Mouse (Mus musculus) brain, embryonic 18.5 days (tissue): Measurements from ENCODE around the gene Abca9.
A peak's percentile ranks its signal among the peaks of the same experiment; 100 is the strongest.

ENCODE experiments used
- DNase-seq: peaks from one replicate; pipeline ENCODE4 v3.0.0-alpha.2; 2012; ENCODE audit warnings: low read depth, low spot score

Gene Abca9

GRCm38 (mm10) chr11:110167459-110168251 is at the start of gene Abca9:
Abca9 (minus strand) TSS chr11:110168196.
- DNase-seq = no peak

GRCm38 (mm10) chr11:110217118-110217517 is 49.1 kb upstream of the Abca9 start:
- peak; percentile 1 for DNase-seq

GRCm38 (mm10) chr11:110203930-110204329 is 35.9 kb upstream of the Abca9 start:
- no peak for DNase-seq

- no peak for DNase-seq
These were observed 30.9 kb upstream of the Abca9 start for GRCm38 (mm10) chr11:110198882-110199281.

GRCm38 (mm10) chr11:110196561-110197306 is 28.7 kb upstream of the Abca9 start:
- no peak for DNase-seq

GRCm38 (mm10) chr11:110195310-110195709 is 27.3 kb upstream of the Abca9 start:
- DNase-seq = no peak

- no peak for DNase-seq
These were observed 3.2 kb upstream of the Abca9 start for GRCm38 (mm10) chr11:110171212-110171611.

- DNase-seq = no peak
These were observed 2.2 kb downstream of the Abca9 start for GRCm38 (mm10) chr11:110165822-110166221.

GRCm38 (mm10) chr11:110165409-110165808 is 2.6 kb downstream of the Abca9 start:
- no peak for DNase-seq

- DNase-seq = no peak
These were observed 10.9 kb downstream of the Abca9 start for GRCm38 (mm10) chr11:110157059-110157458.

- no peak for DNase-seq
These were observed 12.0 kb downstream of the Abca9 start for GRCm38 (mm10) chr11:110155985-110156384.

GRCm38 (mm10) chr11:110147640-110148039 is 20.4 kb downstream of the Abca9 start:
- DNase-seq = no peak

- no peak for DNase-seq
These were observed 22.6 kb downstream of the Abca9 start for GRCm38 (mm10) chr11:110145421-110145820.

- no peak for DNase-seq
These were observed 37.2 kb downstream of the Abca9 start for GRCm38 (mm10) chr11:110130760-110131159.

GRCm38 (mm10) chr11:110111137-110111536 is 56.9 kb downstream of the Abca9 start:
- no peak for DNase-seq

- no peak for DNase-seq
These were observed 66.6 kb downstream of the Abca9 start for GRCm38 (mm10) chr11:110101437-110101836.

- DNase-seq = no peak
These were observed 69.1 kb downstream of the Abca9 start for GRCm38 (mm10) chr11:110098901-110099300.

- no peak for DNase-seq
These were observed 70.5 kb downstream of the Abca9 start for GRCm38 (mm10) chr11:110097465-110097864.

- peak; percentile 61 for DNase-seq
These were observed 72.1 kb downstream of the Abca9 start, which contains the start of gene Abca8a for GRCm38 (mm10) chr11:110095858-110096257. Abca8a (minus strand) TSS chr11:110095978.

- DNase-seq = no peak
These were observed 73.1 kb downstream of the Abca9 start for GRCm38 (mm10) chr11:110094846-110095380.

- no peak for DNase-seq
These were observed 73.8 kb downstream of the Abca9 start for GRCm38 (mm10) chr11:110094236-110094635.

- DNase-seq = no peak
These were observed 76.7 kb downstream of the Abca9 start for GRCm38 (mm10) chr11:110091328-110091727.
